Mouse (Mus musculus) cerebellum, adult 11-12 months (tissue): ENCODE measurements at regions not wholly inside any gene's neighbourhood (a gene's known extent, or its start where the extent isn't known, plus 50 kb on each side); places are given as distances from the start of the nearest gene placed in this dataset.

Experiments
- DNase-seq: peaks from one replicate; pipeline ENCODE4 v3.0.0; 2022

- no peak for DNase-seq
Measured at GRCm38 (mm10) chr11:48605223-48605824, 194.8 kb upstream of the Rack1 start.

- DNase-seq, result no peak
Measured at GRCm38 (mm10) chr11:48601096-48601495, 199.0 kb upstream of the Rack1 start.

GRCm38 (mm10) chr11:48599573-48600127, 200.5 kb upstream of the Rack1 start:
- DNase-seq, result no peak

GRCm38 (mm10) chr11:48599033-48599432, 201.1 kb upstream of the Rack1 start:
- DNase-seq, result no peak

- DNase-seq, result no peak
Measured at GRCm38 (mm10) chr11:48594429-48594828, 205.7 kb upstream of the Rack1 start.

- no peak for DNase-seq
Measured at GRCm38 (mm10) chr11:48588833-48589649, 211.1 kb upstream of the Rack1 start.

- no peak for DNase-seq
Measured at GRCm38 (mm10) chr11:48568769-48569168, 231.4 kb upstream of the Rack1 start.

GRCm38 (mm10) chr11:48567583-48568562, 232.3 kb upstream of the Rack1 start:
- DNase-seq, result no peak

- no peak for DNase-seq
Measured at GRCm38 (mm10) chr11:48558053-48558452, 242.1 kb upstream of the Rack1 start.

GRCm38 (mm10) chr11:48552006-48552405, 248.1 kb upstream of the Rack1 start:
- DNase-seq, result no peak

- DNase-seq, result no peak
Measured at GRCm38 (mm10) chr11:48551201-48551600, 248.9 kb upstream of the Rack1 start.

- no peak for DNase-seq
Measured at GRCm38 (mm10) chr11:48526316-48526715, 273.8 kb upstream of the Rack1 start.

GRCm38 (mm10) chr11:48525517-48525916, 274.6 kb upstream of the Rack1 start:
- DNase-seq, result no peak

GRCm38 (mm10) chr11:48506886-48507285, 293.2 kb upstream of the Rack1 start:
- DNase-seq, result no peak

GRCm38 (mm10) chr11:48502011-48502806, 297.9 kb upstream of the Rack1 start:
- DNase-seq, result peak; percentile 2

GRCm38 (mm10) chr11:48499057-48499456, 301.1 kb upstream of the Rack1 start:
- no peak for DNase-seq

- DNase-seq, result no peak
Measured at GRCm38 (mm10) chr11:48488308-48488707, 311.8 kb upstream of the Rack1 start.

- no peak for DNase-seq
Measured at GRCm38 (mm10) chr11:48464036-48464435, 336.1 kb upstream of the Rack1 start.

- DNase-seq, result no peak
Measured at GRCm38 (mm10) chr11:48449883-48450282, 350.2 kb upstream of the Rack1 start.

GRCm38 (mm10) chr11:48442534-48443254, 357.4 kb upstream of the Rack1 start:
- DNase-seq, result no peak

- no peak for DNase-seq
Measured at GRCm38 (mm10) chr11:48436712-48437111, 363.4 kb upstream of the Rack1 start.
